Mouse (Mus musculus): ENCODE measurements around the gene C9orf72.
A peak's percentile ranks its signal among the peaks of the same experiment; 100 is the strongest.

Gene C9orf72

GRCm38 (mm10) chr4:35177926-35178645 is 47.9 kb downstream of the C9orf72 start:
- no peak for DNase-seq (ENCODE audit: low spot score in 2 of 2)

GRCm38 (mm10) chr4:35175566-35175965 is 50.4 kb downstream of the C9orf72 start:
- DNase-seq (ENCODE audit: low spot score in 2 of 2), result no peak

- DNase-seq (ENCODE audit: low spot score in 2 of 2), result no peak
Observed at GRCm38 (mm10) chr4:35173551-35173950, 52.4 kb downstream of the C9orf72 start.

GRCm38 (mm10) chr4:35172471-35172870 is 53.5 kb downstream of the C9orf72 start:
- no peak for DNase-seq (ENCODE audit: low spot score in 2 of 2)

GRCm38 (mm10) chr4:35169571-35170125 is 56.3 kb downstream of the C9orf72 start:
- DNase-seq (ENCODE audit: low spot score in 2 of 2), result no peak

GRCm38 (mm10) chr4:35167855-35168254 is 58.1 kb downstream of the C9orf72 start:
- DNase-seq (ENCODE audit: low spot score in 2 of 2), result no peak

- no peak for DNase-seq (ENCODE audit: low spot score in 2 of 2)
Observed at GRCm38 (mm10) chr4:35165947-35166346, 60.0 kb downstream of the C9orf72 start.

GRCm38 (mm10) chr4:35165275-35165674 is 60.7 kb downstream of the C9orf72 start:
- no peak for DNase-seq (ENCODE audit: low spot score in 2 of 2)

GRCm38 (mm10) chr4:35157815-35158214 is 68.2 kb downstream of the C9orf72 start:
- DNase-seq (ENCODE audit: low spot score in 2 of 2), result no peak

GRCm38 (mm10) chr4:35156751-35157611 is 69.0 kb downstream of the C9orf72 start, which contains the start of gene Mob3b:
TSS of gene Mob3b (minus strand) at chr4:35157484.
- peak; percentile 76 to 88 for DNase-seq (ENCODE audit: low spot score in 2 of 2)

GRCm38 (mm10) chr4:35156149-35156611 is 69.8 kb downstream of the C9orf72 start:
- peak; percentile 54 to 71 for DNase-seq (ENCODE audit: low spot score in 2 of 2)

GRCm38 (mm10) chr4:35155132-35155922 is 70.6 kb downstream of the C9orf72 start:
- peak in 1 of 2 experiments; percentile 60 for DNase-seq (ENCODE audit: low spot score in 2 of 2)

- DNase-seq (ENCODE audit: low spot score in 2 of 2), result no peak
Observed at GRCm38 (mm10) chr4:35154051-35154450, 71.9 kb downstream of the C9orf72 start.

- DNase-seq (ENCODE audit: low spot score in 2 of 2), result no peak
Observed at GRCm38 (mm10) chr4:35151756-35152155, 74.2 kb downstream of the C9orf72 start, which contains the start of gene Ifnk. TSS of gene Ifnk (plus strand) at chr4:35152056.

GRCm38 (mm10) chr4:35150706-35151105 is 75.3 kb downstream of the C9orf72 start:
- DNase-seq (ENCODE audit: low spot score in 2 of 2), result no peak

- DNase-seq (ENCODE audit: low spot score in 2 of 2), result no peak
Observed at GRCm38 (mm10) chr4:35148326-35148725, 77.6 kb downstream of the C9orf72 start.

- no peak for DNase-seq (ENCODE audit: low spot score in 2 of 2)
Observed at GRCm38 (mm10) chr4:35146597-35146996, 79.4 kb downstream of the C9orf72 start.

GRCm38 (mm10) chr4:35145726-35146125 is 80.2 kb downstream of the C9orf72 start:
- DNase-seq (ENCODE audit: low spot score in 2 of 2), result no peak

GRCm38 (mm10) chr4:35143472-35144102 is 82.4 kb downstream of the C9orf72 start:
- DNase-seq (ENCODE audit: low spot score in 2 of 2), result no peak
